Comparison of ENCODE assay signal across 8 mouse cellular contexts in genomic region chr10:59334899-59335798, GRCm38 (mm10). TPM values are rescaled to one million over a fixed set of nuclear protein-coding genes. Genes with fewer than 3 reads are reported as not detected.
DNase-seq lines count a peak whose midpoint lies in the region; ATAC-seq lines count a peak whose summit lies in the region.

No protein-coding gene starts in this region.

- no peak for ATAC-seq in midbrain, embryonic 11.5 days (ENCODE audit: low FRiP score)
- ATAC-seq in midbrain, embryonic 16.5 days = no peak

- H3K27me3 ChIP-seq in midbrain, embryonic 11.5 days (ENCODE audit: control insufficient read depth, insufficient read depth, low read length) = no peaks in the 10 kb centered on the region
- no peaks in the 10 kb centered on the region for H3K27me3 ChIP-seq in midbrain, embryonic 16.5 days (ENCODE audit: control insufficient read depth, insufficient read depth, low read depth, low read length)

- H3K36me3 ChIP-seq in midbrain, embryonic 11.5 days (ENCODE audit: control insufficient read depth, insufficient read depth, low read length) = peaks cover 3% of the 10 kb centered on the region; the same call in 1 of the 2 replicates
- peaks cover 10% of the 10 kb centered on the region for H3K36me3 ChIP-seq in midbrain, embryonic 16.5 days (ENCODE audit: control insufficient read depth, insufficient read depth, low read length)

- no peak overlapping the region for H3K9ac ChIP-seq in midbrain, embryonic 11.5 days (ENCODE audit: low read length)
- no peak overlapping the region for H3K9ac ChIP-seq in midbrain, embryonic 16.5 days (ENCODE audit: low read depth, low read length)

- WGBS in midbrain, embryonic 11.5 days = 81% methylated on average over 4 of the region's 4 CpGs
- WGBS in midbrain, embryonic 16.5 days = 76% methylated on average over 4 of the region's 4 CpGs

- no peak overlapping the region for H3K27ac ChIP-seq in midbrain, embryonic 11.5 days (ENCODE audit: low read depth, low read length)
- no peak overlapping the region for H3K27ac ChIP-seq in midbrain, embryonic 16.5 days (ENCODE audit: low read length)

- no peak overlapping the region for H3K4me2 ChIP-seq in midbrain, embryonic 11.5 days
- H3K4me2 ChIP-seq in midbrain, embryonic 16.5 days (ENCODE audit: low read length) = no peak overlapping the region

- DNase-seq in midbrain, embryonic 11.5 days (ENCODE audit: low spot score, missing footprints) = peak; percentile 69
- peak; percentile 43 for DNase-seq in cerebellum, adult 11 months
- peak; percentile 44 for DNase-seq in gastrocnemius, postnatal 25 days
- peak; percentile 78 to 88 for DNase-seq in kidney, adult 8-10 months
- DNase-seq in left cerebral cortex, postnatal 4 days = peak; percentile 36
- peak; percentile 60 to 74 for DNase-seq in right cerebral cortex, postnatal 36 days (ENCODE audit: low spot score in 2 of 2)
- DNase-seq in urinary bladder, adult 2 months (ENCODE audit: low spot score) = no peak

- intact Hi-C loops in left cerebral cortex, postnatal 4 days (cut with DNase I) = no loop called here

- no peak overlapping the region for H3K4me3 ChIP-seq in midbrain, embryonic 11.5 days (ENCODE audit: low read depth, low read length)
- no peak overlapping the region for H3K4me3 ChIP-seq in midbrain, embryonic 16.5 days (ENCODE audit: low read depth, low read length)

- H3K9me3 ChIP-seq in midbrain, embryonic 11.5 days (ENCODE audit: control insufficient read depth, low read length) = no peaks in the 10 kb centered on the region
- no peaks in the 10 kb centered on the region for H3K9me3 ChIP-seq in midbrain, embryonic 16.5 days (replicated peaks; ENCODE audit: control insufficient read depth, low read length, poor library complexity, severe bottlenecking)

- no peaks in the 10 kb centered on the region for H3K4me1 ChIP-seq in midbrain, embryonic 11.5 days (ENCODE audit: control insufficient read depth, insufficient read depth, low read length)
- 0 out of 2 replicates have a peak, but pooled peaks cover 2% of the 10 kb centered on the region for H3K4me1 ChIP-seq in midbrain, embryonic 16.5 days (ENCODE audit: control insufficient read depth, insufficient read depth, low read length)

RNA-seq across cellular contexts. Expression of gene P4ha1, which starts 12.1 kb away (rescaled TPM):
- polyA plus RNA-seq in midbrain, embryonic 11.5 days (2014; fragmentation: Nextera tagmentation; extraction: Ambion mirVana) = 41.9 and 45.9 TPM in 2 replicates
- polyA plus RNA-seq in midbrain, embryonic 16.5 days (2015; fragmentation: Nextera tagmentation; extraction: Ambion mirVana) = 29.7 and 32.2 TPM in 2 replicates
- 10 to 100 TPM; 26.2 to 27.3 TPM for total RNA-seq in gastrocnemius, postnatal 25 days (2021)
- 10 to 100 TPM; 21.1 to 21.8 TPM for total RNA-seq in left cerebral cortex, postnatal 4 days (2021)
- 36.0 TPM in 2 replicates for polyA plus RNA-seq in urinary bladder, adult 2 months (2012; rRNA removed)
